In the genomic region with DNA sequence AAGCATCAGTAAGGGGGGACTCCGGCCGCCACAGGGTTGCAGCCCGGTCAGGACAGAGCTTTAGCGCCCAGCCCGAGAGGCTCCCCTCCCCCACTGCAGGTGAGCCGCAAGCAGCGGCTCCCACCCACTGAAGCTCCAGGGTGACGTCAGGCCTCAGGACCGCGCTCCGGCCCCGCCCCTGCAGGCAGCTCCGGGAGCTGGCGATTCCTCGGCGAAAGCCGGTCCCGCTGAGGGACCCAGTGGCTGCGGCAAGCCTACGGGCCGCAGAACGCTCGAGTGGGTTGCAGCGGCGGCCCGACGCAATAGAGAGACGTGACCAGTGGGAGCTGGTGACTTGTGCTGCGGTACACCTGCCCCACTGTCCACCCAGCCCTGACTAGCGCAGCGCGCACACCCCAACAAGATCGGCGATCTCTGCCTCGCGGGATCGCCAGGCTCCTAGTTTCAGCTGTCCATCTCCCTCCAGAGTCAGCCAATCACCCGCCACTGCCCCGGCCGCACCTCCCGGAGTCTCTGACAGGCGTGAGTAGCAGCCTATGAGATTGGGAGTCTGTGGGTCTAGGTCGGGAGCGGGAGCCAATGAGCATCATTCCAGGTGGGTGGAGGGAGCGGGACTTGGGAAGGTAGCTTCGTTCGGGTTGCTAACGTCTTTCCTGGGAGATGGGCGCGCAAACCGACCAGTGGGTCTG, we compare ENCODE assay signal across 8 mouse cellular contexts. TPM values are rescaled to one million over a fixed set of nuclear protein-coding genes. Genes with fewer than 3 reads are reported as not detected.
DNase-seq lines count a peak whose midpoint lies in the region; ATAC-seq and TF ChIP-seq lines count a peak whose summit lies in the region.

A gene (plus strand): TSS at position 239 of the 689 bp plus-strand sequence.

- no peaks in the 10 kb centered on the region for H3K4me1 ChIP-seq in bone marrow macrophage, adult 2 months (ENCODE audit: control insufficient read depth, insufficient read depth, low read length)
- peaks cover 13% of the 10 kb centered on the region; the same call in 1 of the 2 replicates for H3K4me1 ChIP-seq in embryonic facial prominence, embryonic 15.5 days
- peaks cover 4% of the 10 kb centered on the region for H3K4me1 ChIP-seq in heart, adult 2 months (ENCODE audit: control insufficient read depth, insufficient read depth, low read length)
- 0 out of 2 replicates have a peak, but pooled peaks cover 6% of the 10 kb centered on the region for H3K4me1 ChIP-seq in kidney, adult 2 months (ENCODE audit: control insufficient read depth, insufficient read depth, low read length)
- peaks cover 3% of the 10 kb centered on the region; the same call in 1 of the 2 replicates for H3K4me1 ChIP-seq in limb, embryonic 11.5 days (ENCODE audit: control insufficient read depth, insufficient read depth, low read length)
- peaks cover 23% of the 10 kb centered on the region for H3K4me1 ChIP-seq in midbrain, embryonic 13.5 days (replicated peaks)
- H3K4me1 ChIP-seq in small intestine, adult 2 months (ENCODE audit: control insufficient read depth, insufficient read depth, insufficient read length, low read length), result peaks cover 9% of the 10 kb centered on the region

- no peak for TF ChIP-seq CTCF in bone marrow macrophage, adult 2 months (IDR thresholded peaks at IDR 0.05; ENCODE audit: low read depth, low read length)
- peak; percentile 6; the same call in 1 of the 2 replicates for TF ChIP-seq CTCF in heart, adult 2 months (IDR thresholded peaks at IDR 0.05)
- no peak for TF ChIP-seq CTCF in kidney, adult 2 months (conservative IDR thresholded peaks at IDR 0.05; ENCODE audit: insufficient read depth, insufficient read length, low read depth, low read length)
- no peak for TF ChIP-seq CTCF in small intestine, adult 2 months (IDR thresholded peaks at IDR 0.05; ENCODE audit: extremely low read depth, insufficient read length, insufficient replicate concordance, low read depth, low read length)

- H3K4me3 ChIP-seq in bone marrow macrophage, adult 2 months (ENCODE audit: insufficient read depth, low read length), result peak within 1 kb of the TSS; percentile 76
- peak within 1 kb of the TSS; percentile 74 for H3K4me3 ChIP-seq in embryonic facial prominence, embryonic 15.5 days (replicated peaks)
- peak within 1 kb of the TSS; percentile 86 for H3K4me3 ChIP-seq in heart, adult 2 months
- H3K4me3 ChIP-seq in kidney, adult 2 months (ENCODE audit: insufficient read depth, low read depth, low read length), result peak within 1 kb of the TSS; percentile 84
- peak within 1 kb of the TSS; percentile 72 for H3K4me3 ChIP-seq in limb, embryonic 11.5 days (ENCODE audit: low read depth, low read length)
- H3K4me3 ChIP-seq in midbrain, embryonic 13.5 days (replicated peaks), result peak within 1 kb of the TSS; percentile 92
- peak within 1 kb of the TSS; percentile 73 for H3K4me3 ChIP-seq in small intestine, adult 2 months (ENCODE audit: low read depth, low read length)

- H3K36me3 ChIP-seq in embryonic facial prominence, embryonic 15.5 days, result no peaks in the 10 kb centered on the region
- peaks cover 3% of the 10 kb centered on the region; the same call in 1 of the 2 replicates for H3K36me3 ChIP-seq in heart, adult 2 months (ENCODE audit: control insufficient read depth, insufficient read depth, low read length)
- H3K36me3 ChIP-seq in kidney, adult 2 months (ENCODE audit: control insufficient read depth, insufficient read depth, low read length), result no peaks in the 10 kb centered on the region
- no peaks in the 10 kb centered on the region for H3K36me3 ChIP-seq in limb, embryonic 11.5 days (ENCODE audit: control insufficient read depth, insufficient read depth, low read length)
- H3K36me3 ChIP-seq in midbrain, embryonic 13.5 days, result no peaks in the 10 kb centered on the region
- H3K36me3 ChIP-seq in small intestine, adult 2 months (ENCODE audit: control insufficient read depth, insufficient read depth, low read length), result no peaks in the 10 kb centered on the region

- TF ChIP-seq EP300 in heart, adult 2 months (IDR thresholded peaks at IDR 0.05; ENCODE audit: insufficient read depth, low read depth, low read length), result no peak

- no peaks in the 10 kb centered on the region; the same call in 1 of the 2 replicates for H3K79me2 ChIP-seq in heart, adult 2 months (replicated peaks; ENCODE audit: control insufficient read depth, insufficient read depth, low read length)

- H3K9ac ChIP-seq in embryonic facial prominence, embryonic 15.5 days, result peak within 1 kb of the TSS; percentile 91
- H3K9ac ChIP-seq in heart, adult 2 months (ENCODE audit: low read depth, low read length), result peak within 1 kb of the TSS; percentile 82
- peak within 1 kb of the TSS; percentile 87 for H3K9ac ChIP-seq in limb, embryonic 11.5 days (ENCODE audit: low read length)
- peak within 1 kb of the TSS; percentile 97 for H3K9ac ChIP-seq in midbrain, embryonic 13.5 days (replicated peaks)

- H3K4me2 ChIP-seq in embryonic facial prominence, embryonic 15.5 days (replicated peaks), result peak within 1 kb of the TSS; percentile 91
- H3K4me2 ChIP-seq in limb, embryonic 11.5 days (ENCODE audit: low read depth, severe bottlenecking), result peak within 1 kb of the TSS; percentile 55
- peak within 1 kb of the TSS; percentile 60 for H3K4me2 ChIP-seq in midbrain, embryonic 13.5 days (replicated peaks)

- H3K9me3 ChIP-seq in embryonic facial prominence, embryonic 15.5 days (replicated peaks), result no peaks in the 10 kb centered on the region
- H3K9me3 ChIP-seq in limb, embryonic 11.5 days (ENCODE audit: control insufficient read depth, low read length), result no peaks in the 10 kb centered on the region
- no peaks in the 10 kb centered on the region for H3K9me3 ChIP-seq in midbrain, embryonic 13.5 days

- whole genome bisulfite sequencing in embryonic facial prominence, embryonic 15.5 days, result under 1% methylated on average over 51 of the region's 51 CpGs
- under 1% methylated on average over 51 of the region's 51 CpGs for WGBS in heart, adult 2 months
- WGBS in kidney, adult 2 months, result under 1% methylated on average over 50 of the region's 51 CpGs
- under 1% methylated on average over 51 of the region's 51 CpGs for WGBS in limb, embryonic 11.5 days
- WGBS in midbrain, embryonic 13.5 days, result under 1% methylated on average over 51 of the region's 51 CpGs
- under 1% methylated on average over 51 of the region's 51 CpGs for WGBS in small intestine, adult 2 months

- H3K27ac ChIP-seq in bone marrow macrophage, adult 2 months (ENCODE audit: insufficient read depth, low read depth, low read length), result no peak within 1 kb of the TSS
- H3K27ac ChIP-seq in embryonic facial prominence, embryonic 15.5 days (replicated peaks), result peak within 1 kb of the TSS; percentile 98
- peak within 1 kb of the TSS; percentile 93 for H3K27ac ChIP-seq in heart, adult 2 months
- peak within 1 kb of the TSS; percentile 94 for H3K27ac ChIP-seq in kidney, adult 2 months (ENCODE audit: insufficient read depth, low read depth, low read length)
- peak within 1 kb of the TSS; percentile 93 for H3K27ac ChIP-seq in limb, embryonic 11.5 days (replicated peaks; ENCODE audit: low read depth, low read length)
- H3K27ac ChIP-seq in midbrain, embryonic 13.5 days, result peak within 1 kb of the TSS; percentile 99
- H3K27ac ChIP-seq in small intestine, adult 2 months (ENCODE audit: insufficient read depth, low read depth, low read length), result peak within 1 kb of the TSS; percentile 61

- intact Hi-C loops in heart, adult 2 months (cut with DNase I), result no loop called here

- ATAC-seq in embryonic facial prominence, embryonic 15.5 days (ENCODE audit: insufficient number of reproducible peaks, low FRiP score, low TSS enrichment, low read depth), result peak; percentile 100
- peak; percentile 100 for ATAC-seq in limb, embryonic 11.5 days (ENCODE audit: insufficient number of reproducible peaks, low FRiP score, low TSS enrichment, low read depth)
- peak; percentile 100 for ATAC-seq in midbrain, embryonic 13.5 days

- H3K27me3 ChIP-seq in embryonic facial prominence, embryonic 15.5 days, result no peaks in the 10 kb centered on the region
- H3K27me3 ChIP-seq in heart, adult 2 months (ENCODE audit: control insufficient read depth, insufficient read depth, low read length), result no peaks in the 10 kb centered on the region
- H3K27me3 ChIP-seq in kidney, adult 2 months (replicated peaks; ENCODE audit: control insufficient read depth, insufficient read depth, low read length), result no peaks in the 10 kb centered on the region
- H3K27me3 ChIP-seq in limb, embryonic 11.5 days (ENCODE audit: control insufficient read depth, insufficient read depth, low read length), result no peaks in the 10 kb centered on the region
- no peaks in the 10 kb centered on the region for H3K27me3 ChIP-seq in midbrain, embryonic 13.5 days
- peaks cover 29% of the 10 kb centered on the region for H3K27me3 ChIP-seq in small intestine, adult 2 months (ENCODE audit: control insufficient read depth, insufficient read depth, low read length)

- peak; percentile 100 for DNase-seq in 3T3-L1 (ENCODE audit: low read depth, low spot score)
- DNase-seq in heart, adult 2 months, result peak; percentile 98 to 99
- peak; percentile 100 for DNase-seq in kidney, adult 2 months
- peak; percentile 99 for DNase-seq in limb, embryonic 11.5 days (ENCODE audit: low spot score)

- TF ChIP-seq POLR2A in bone marrow macrophage, adult 2 months (IDR thresholded peaks at IDR 0.05; ENCODE audit: borderline replicate concordance, low read depth, low read length), result no peak
- TF ChIP-seq POLR2A in heart, adult 2 months (IDR thresholded peaks at IDR 0.05; ENCODE audit: insufficient read depth, low read depth, low read length), result peak; percentile 93
- peak; percentile 71 for TF ChIP-seq POLR2A in kidney, adult 2 months (IDR thresholded peaks at IDR 0.05; ENCODE audit: low read depth, low read length)
- peak; percentile 36; the same call in 1 of the 2 replicates for TF ChIP-seq POLR2A in small intestine, adult 2 months (IDR thresholded peaks at IDR 0.05; ENCODE audit: low read depth, low read length)

RNA-seq across cellular contexts. Expression of the gene that starts here (rescaled TPM):
- polyA plus RNA-seq in bone marrow macrophage, adult 2 months (2012; ENCODE audit: insufficient read depth, insufficient read length, missing spikeins), result 0.75 and 1.4 TPM in 2 replicates
- polyA plus RNA-seq in embryonic facial prominence, embryonic 15.5 days (2015; fragmentation: Nextera tagmentation; extraction: Ambion mirVana), result 87.8 and 94.2 TPM in 2 replicates
- 10 to 100 TPM; 25.6 to 25.9 TPM for total RNA-seq in heart, adult 2 months (2021)
- polyA plus RNA-seq in heart, adult 2 months (2012; rRNA removed), result 17.9 and 30.0 TPM in 2 replicates
- 32.4 and 33.7 TPM in 2 replicates for polyA plus RNA-seq in kidney, adult 2 months (2012; rRNA removed)
- 148 and 172 TPM in 2 replicates for polyA plus RNA-seq in limb, embryonic 11.5 days (2014; fragmentation: Nextera tagmentation; extraction: Ambion mirVana)
- 109 TPM in 2 replicates for polyA plus RNA-seq in midbrain, embryonic 13.5 days (2015; fragmentation: Nextera tagmentation; extraction: Ambion mirVana)
- 3.9 and 6.8 TPM in 2 replicates for polyA plus RNA-seq in small intestine, adult 2 months (2012; rRNA removed)
